Mouse (Mus musculus) liver, embryonic 11.5 days (tissue): ENCODE measurements around the gene Ogn. TPM values are rescaled to one million over a fixed set of nuclear protein-coding genes. Genes with fewer than 3 reads are reported as not detected.

Experiments
- ATAC-seq: fragments of 200-750 bp; cut with Nextera tagmentation; replicated peaks from 2 replicates; pipeline ENCODE4 v1.8.0; 2017; ENCODE audit warnings: moderate number of reproducible peaks, mild to moderate bottlenecking, moderate TSS enrichment, moderate library complexity; ENCODE audit not compliant: low FRiP score
- DNase-seq: peaks from one replicate; pipeline ENCODE4 v3.0.0-alpha.2; 2017; ENCODE audit warnings: low spot score
- H3K27ac ChIP-seq: fragments of 300-500 bp; sonication (generic); 2 replicates; pipeline ENCODE4 v1.5.1; 2014; ENCODE audit warnings: mild to moderate bottlenecking, low read depth, low read length, control low read depth
- H3K27me3 ChIP-seq: fragments of 300-500 bp; sonication (generic); replicated peaks from 2 replicates; pipeline ENCODE4 v1.6.1; 2014; ENCODE audit warnings: low read length, mixed read lengths; ENCODE audit not compliant: control insufficient read depth, insufficient read depth
- H3K36me3 ChIP-seq: fragments of 300-500 bp; sonication (generic); 2 replicates; pipeline ENCODE4 v1.6.1; 2014; ENCODE audit warnings: mild to moderate bottlenecking, low read length, moderate library complexity, mixed read lengths; ENCODE audit not compliant: control insufficient read depth, insufficient read depth
- H3K4me1 ChIP-seq: fragments of 300-500 bp; sonication (generic); replicated peaks from 2 replicates; pipeline ENCODE4 v1.6.1; 2014; ENCODE audit warnings: low read length, mixed read lengths; ENCODE audit not compliant: control insufficient read depth, insufficient read depth
- H3K4me2 ChIP-seq: fragments of 300-500 bp; sonication (generic); 2 replicates; pipeline ENCODE4 v1.6.1; 2014; ENCODE audit warnings: mild to moderate bottlenecking, control low read depth, moderate library complexity
- H3K4me3 ChIP-seq: fragments of 300-500 bp; sonication (generic); 2 replicates; pipeline ENCODE4 v1.5.1; 2014; ENCODE audit warnings: low read depth, low read length, control low read depth
- H3K9ac ChIP-seq: fragments of 300-500 bp; sonication (generic); 2 replicates; pipeline ENCODE4 v1.6.1; 2014; ENCODE audit warnings: low read depth, low read length, control low read depth
- H3K9me3 ChIP-seq: fragments of 300-500 bp; sonication (generic); 2 replicates; pipeline ENCODE4 v1.6.1; 2016; ENCODE audit warnings: low read length, inconsistent platforms, mixed read lengths; ENCODE audit not compliant: control insufficient read depth
- WGBS: fragments of 180-500 bp; shearing (Covaris S2); extraction: QIAGEN DNeasy Blood & Tissue Kit; methylation state at CpG from one replicate; pipeline ENCODE4 v1.1.7; 2014; 5-methylcytosine and 5-hydroxymethylcytosine counted together
- polyA plus RNA-seq: library from polyadenylated mRNA; unstranded; fragments of >200 nt; fragmentation: Nextera tagmentation; extraction: Ambion mirVana; gene quantifications from 2 replicates; pipeline ENCODE4 v1.2.1, GENCODE M21; 2014

Gene Ogn
- polyA plus RNA-seq: 1.2 and 2.2 TPM in 2 replicates

DNA sequence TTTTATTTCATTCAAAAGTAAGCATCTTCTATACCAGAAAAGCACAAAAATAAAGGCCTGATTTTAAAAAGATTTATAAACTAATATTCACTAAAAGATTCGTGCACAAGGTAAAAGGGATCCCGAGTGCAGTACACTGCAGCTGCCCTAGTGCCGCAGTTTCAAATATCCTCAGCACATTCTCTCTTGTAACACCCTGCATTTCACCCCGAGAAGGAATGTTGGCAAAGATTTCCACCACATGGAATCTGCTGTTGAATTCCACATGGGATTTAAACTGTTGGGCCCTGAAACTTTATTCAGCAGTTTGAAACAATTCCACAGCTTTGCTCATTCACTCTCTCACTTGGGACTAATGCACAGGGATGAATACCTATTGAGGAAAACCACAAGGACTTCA lies at the start of gene Ogn:
TSS of gene Ogn (plus strand) at position 333 of the 400 bp plus-strand sequence.
- H3K27me3 ChIP-seq: no peaks in the 10 kb centered on the region
- no peaks in the 10 kb centered on the region for H3K36me3 ChIP-seq
- DNase-seq (no peak), ATAC-seq (no peak)
- H3K9ac ChIP-seq: no peak within 1 kb of the TSS
- H3K4me3 ChIP-seq: no peak within 1 kb of the TSS
- H3K4me1 ChIP-seq: no peaks in the 10 kb centered on the region
- H3K9me3 ChIP-seq: no peaks in the 10 kb centered on the region
- 87% methylated on average over 4 of the region's 4 CpGs for WGBS
- no peak within 1 kb of the TSS for H3K27ac ChIP-seq
- no peak within 1 kb of the TSS for H3K4me2 ChIP-seq

DNA sequence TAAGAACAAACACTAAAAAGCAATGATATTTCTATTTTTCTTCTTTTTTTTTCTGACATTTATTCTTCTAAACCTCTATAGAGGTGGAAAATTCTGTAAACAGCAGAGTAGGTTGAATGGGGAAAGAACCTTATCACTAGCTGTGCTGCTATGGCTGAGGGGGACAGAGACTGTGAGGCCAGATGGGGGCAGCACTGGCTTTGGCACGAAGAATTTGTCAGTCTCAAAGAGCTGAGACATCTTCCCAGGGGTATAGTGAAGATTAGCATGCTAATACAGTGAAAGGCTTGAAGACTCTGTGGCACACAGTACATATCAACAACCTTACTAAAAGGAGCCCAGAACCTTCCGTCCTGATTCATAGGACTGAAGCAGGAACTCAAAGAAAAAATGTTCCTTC lies 48.7 kb upstream of the Ogn start:
- no peak for DNase-seq
- Histone ChIP-seq H3K9me3 (no peaks in the 10 kb centered on the region), H3K27ac (no peak overlapping the region), H3K4me2 (no peak overlapping the region), H3K9ac (no peak overlapping the region), H3K4me3 (no peak overlapping the region), H3K4me1 (peaks cover 4% of the 10 kb centered on the region; the same call in 1 of the 2 replicates), H3K36me3 (no peaks in the 10 kb centered on the region), H3K27me3 (no peaks in the 10 kb centered on the region)
- 43% methylated on average over 2 of the region's 2 CpGs for whole genome bisulfite sequencing
- peak; percentile 73 for ATAC-seq

DNA sequence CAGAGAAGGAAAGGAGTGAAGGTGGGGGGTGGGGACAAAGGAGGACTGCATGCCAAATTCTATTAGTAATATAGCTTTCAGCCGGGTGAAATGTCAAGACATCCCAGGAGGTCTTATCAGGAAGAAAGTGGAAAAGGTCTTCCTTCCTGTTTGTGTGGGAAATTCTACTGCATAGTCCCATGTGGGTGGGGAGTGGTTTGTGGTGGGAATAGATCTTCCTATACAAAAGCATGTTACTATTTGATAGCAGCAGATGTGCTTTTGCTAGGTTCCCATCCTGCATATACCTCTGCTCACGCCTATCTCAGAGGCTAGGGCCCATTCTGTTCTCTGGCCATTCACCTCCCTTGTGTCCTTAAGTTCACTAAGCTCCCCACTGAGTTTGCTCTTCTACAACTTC lies 47.0 kb upstream of the Ogn start:
- Histone ChIP-seq H3K27ac (no peak overlapping the region; the same call in 1 of the 2 replicates), H3K4me3 (no peak overlapping the region), H3K9ac (no peak overlapping the region), H3K36me3 (no peaks in the 10 kb centered on the region), H3K4me1 (peaks cover 4% of the 10 kb centered on the region; the same call in 1 of the 2 replicates), H3K27me3 (no peaks in the 10 kb centered on the region), H3K9me3 (no peaks in the 10 kb centered on the region), H3K4me2 (no peak overlapping the region)
- WGBS: 27% methylated on average over 2 of the region's 2 CpGs
- ATAC-seq (peak; percentile 80), DNase-seq (peak; percentile 32)

DNA sequence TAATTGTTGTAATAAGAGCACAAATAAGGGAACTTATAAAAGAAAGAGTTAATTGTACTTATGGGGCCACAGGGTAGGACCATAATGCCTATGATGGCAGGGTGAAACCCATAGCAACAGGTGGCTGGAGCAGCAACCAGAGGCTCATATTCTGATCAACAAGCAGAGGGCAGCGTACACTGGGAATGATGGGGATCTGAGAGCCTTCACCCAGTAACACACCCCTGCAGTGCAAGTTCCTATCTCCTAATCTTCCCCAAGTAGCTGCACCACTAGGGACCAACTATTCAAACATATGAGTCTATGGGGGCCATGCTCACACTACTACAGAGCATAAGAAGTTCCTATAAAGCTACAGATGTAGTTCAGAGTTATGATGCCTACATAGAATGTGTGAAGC lies 43.5 kb upstream of the Ogn start:
- H3K9me3 ChIP-seq: no peaks in the 10 kb centered on the region
- peaks cover 4% of the 10 kb centered on the region; the same call in 1 of the 2 replicates for H3K4me1 ChIP-seq
- no peaks in the 10 kb centered on the region for H3K36me3 ChIP-seq
- no peak overlapping the region for H3K4me3 ChIP-seq
- no peak overlapping the region for H3K27ac ChIP-seq
- H3K27me3 ChIP-seq: no peaks in the 10 kb centered on the region
- ATAC-seq (peak; percentile 58), DNase-seq (no peak)
- 72% methylated on average over 1 of the region's 1 CpGs for WGBS
- H3K9ac ChIP-seq: no peak overlapping the region
- no peak overlapping the region for H3K4me2 ChIP-seq

DNA sequence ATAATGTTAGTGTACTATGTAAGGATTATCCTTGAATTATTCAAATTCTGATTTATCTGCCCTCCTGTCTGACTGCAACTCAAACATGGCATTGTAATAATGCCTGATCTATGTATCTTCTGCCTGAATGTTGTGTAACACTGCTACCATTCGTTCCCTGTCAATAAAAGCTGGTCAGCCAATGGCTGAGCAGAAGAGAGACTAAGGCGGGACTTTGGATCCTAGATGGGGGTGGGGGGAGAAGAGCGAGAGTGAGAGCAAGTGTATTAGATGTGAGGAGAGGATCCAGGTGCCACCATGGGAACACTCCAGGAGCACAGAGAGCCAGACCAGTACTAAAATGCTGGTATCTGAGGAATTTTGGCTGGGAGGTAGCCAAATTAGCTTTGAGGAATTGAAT lies 37.5 kb upstream of the Ogn start:
- WGBS: 57% methylated on average over 3 of the region's 3 CpGs
- no peaks in the 10 kb centered on the region for H3K36me3 ChIP-seq
- peak overlapping the region; percentile 70 for H3K27ac ChIP-seq
- DNase-seq (no peak), ATAC-seq (peak; percentile 81)
- H3K9me3 ChIP-seq: no peaks in the 10 kb centered on the region
- no peak overlapping the region for H3K4me3 ChIP-seq
- no peaks in the 10 kb centered on the region for H3K27me3 ChIP-seq
- H3K4me2 ChIP-seq: peak overlapping the region; percentile 37; the same call in 1 of the 2 replicates
- no peak overlapping the region for H3K9ac ChIP-seq
- H3K4me1 ChIP-seq: peaks cover 15% of the 10 kb centered on the region

DNA sequence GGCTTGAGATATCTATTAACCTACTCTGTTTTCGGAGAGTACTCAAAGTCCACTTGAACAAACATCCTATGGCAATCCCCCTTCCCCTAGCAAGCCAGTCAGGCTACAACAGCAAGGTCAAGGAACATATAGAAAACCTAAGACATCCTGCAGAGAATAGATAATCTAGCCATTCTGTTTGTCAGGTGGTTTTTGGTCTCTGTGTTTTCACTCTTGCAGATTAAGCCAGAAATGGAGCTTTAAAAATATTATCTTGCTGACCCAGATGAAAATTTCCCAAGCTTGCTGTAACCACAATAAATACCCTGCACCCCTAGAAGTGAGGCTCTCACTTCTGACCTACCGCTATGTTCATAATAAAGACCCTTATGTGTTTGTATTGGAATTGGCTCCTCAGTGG lies 36.4 kb upstream of the Ogn start:
- ATAC-seq (peak; percentile 85), DNase-seq (no peak)
- 53% methylated on average over 2 of the region's 2 CpGs for WGBS
- no peak overlapping the region for H3K4me3 ChIP-seq
- H3K4me1 ChIP-seq: peaks cover 15% of the 10 kb centered on the region
- H3K9me3 ChIP-seq: no peaks in the 10 kb centered on the region
- no peak overlapping the region for H3K9ac ChIP-seq
- H3K36me3 ChIP-seq: no peaks in the 10 kb centered on the region
- peak overlapping the region; percentile 38 for H3K4me2 ChIP-seq
- H3K27me3 ChIP-seq: no peaks in the 10 kb centered on the region
- peak overlapping the region; percentile 70 for H3K27ac ChIP-seq

DNA sequence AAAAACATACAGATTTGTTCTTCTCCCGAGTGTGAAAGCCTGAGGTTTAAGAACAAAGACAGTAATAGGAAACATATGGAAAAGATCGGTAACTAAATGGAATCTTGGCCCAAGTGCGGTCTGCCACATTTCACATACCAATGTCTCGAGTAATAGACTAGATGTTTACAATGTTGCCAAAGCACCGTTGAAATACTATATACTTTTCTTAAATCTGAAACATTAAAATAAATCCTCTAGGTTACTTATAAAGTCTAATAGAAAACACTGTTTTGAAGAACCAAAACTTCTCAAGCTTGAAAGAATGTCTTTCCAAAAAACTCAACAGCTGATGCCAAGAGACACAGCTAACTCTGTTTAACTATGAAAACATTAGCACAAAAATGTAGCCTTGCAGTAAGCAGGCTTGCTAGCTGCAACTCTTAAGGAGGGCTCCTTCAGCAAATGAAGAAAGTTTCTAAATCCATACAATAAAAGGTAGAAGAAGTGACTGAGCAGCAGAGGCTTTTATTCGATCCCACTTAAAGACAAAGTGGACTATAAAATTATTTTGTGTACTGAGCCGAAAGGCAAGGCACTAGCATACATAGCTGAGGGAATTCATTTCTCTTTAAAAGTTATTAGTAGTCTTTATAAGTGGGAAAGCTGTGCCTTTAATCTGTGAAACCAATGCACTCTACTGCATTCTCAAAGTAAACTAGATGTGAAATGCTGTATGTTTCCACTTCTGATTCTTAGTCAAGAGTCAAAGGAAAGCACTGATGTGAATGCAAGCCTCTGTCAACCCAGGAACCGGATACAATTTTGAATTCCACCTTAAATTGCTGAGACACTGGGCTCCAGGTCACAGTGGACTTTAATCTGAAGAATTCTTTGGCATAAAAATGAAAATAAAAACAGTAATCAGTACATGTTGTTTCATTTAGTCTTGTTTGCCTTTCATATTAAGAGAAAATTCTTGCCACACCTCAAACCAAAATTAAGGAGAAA lies 26.0 kb upstream of the Ogn start, which contains the start of gene Omd:
TSS of gene Omd (plus strand) at position 922 of the 990 bp plus-strand sequence.
- H3K27me3 ChIP-seq: no peaks in the 10 kb centered on the region
- no peak for DNase-seq
- H3K9ac ChIP-seq: no peak within 1 kb of the TSS
- H3K27ac ChIP-seq: no peak within 1 kb of the TSS
- H3K4me3 ChIP-seq: no peak within 1 kb of the TSS
- WGBS: 67% methylated on average over 8 of the region's 8 CpGs
- no peaks in the 10 kb centered on the region for H3K36me3 ChIP-seq
- no peaks in the 10 kb centered on the region for H3K4me1 ChIP-seq
- H3K4me2 ChIP-seq: no peak within 1 kb of the TSS
- no peaks in the 10 kb centered on the region for H3K9me3 ChIP-seq
- ATAC-seq: no peak

DNA sequence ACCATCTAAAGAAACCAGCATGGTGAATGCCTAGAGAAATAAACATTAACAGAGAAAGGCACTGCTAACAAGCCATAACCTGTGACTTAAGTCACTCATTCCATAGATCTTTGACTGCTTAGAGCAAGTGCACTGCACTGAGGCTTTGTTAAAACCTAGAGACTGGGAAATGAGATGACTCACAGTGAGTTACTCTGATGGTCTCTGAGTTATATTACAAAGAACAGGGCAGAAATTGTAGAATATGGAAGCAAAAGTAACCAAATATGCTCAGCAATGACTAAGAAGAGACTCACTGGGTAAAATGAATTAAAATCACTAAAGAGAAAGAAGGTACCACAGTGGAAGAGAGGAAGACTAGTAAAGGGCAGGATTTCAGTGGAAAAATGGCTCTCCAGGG lies 24.0 kb upstream of the Ogn start:
- H3K4me2 ChIP-seq: no peak overlapping the region
- no peaks in the 10 kb centered on the region for H3K4me1 ChIP-seq
- H3K36me3 ChIP-seq: no peaks in the 10 kb centered on the region
- no peak for DNase-seq
- no peaks in the 10 kb centered on the region for H3K9me3 ChIP-seq
- H3K9ac ChIP-seq: no peak overlapping the region
- no peak overlapping the region for H3K27ac ChIP-seq
- H3K27me3 ChIP-seq: no peaks in the 10 kb centered on the region
- no peak for ATAC-seq
- no peak overlapping the region for H3K4me3 ChIP-seq
